In genomic region chr10:12820978-12821735, GRCm38 (mm10) we compare ENCODE assay signal across 10 mouse cellular contexts. TPM values are rescaled to one million over a fixed set of nuclear protein-coding genes. Genes with fewer than 3 reads are reported as not detected.
DNase-seq lines count a peak whose midpoint lies in the region; ATAC-seq and TF ChIP-seq lines count a peak whose summit lies in the region.
"Had no signal": no experiment of that assay in that cellular context is flagged by ENCODE, and none has a peak within 500 bp of the region (broad histone marks: within the 10 kb centered on the region; RNA-seq: fewer than 3 reads in every experiment).

No protein-coding gene starts in this region.

- intact Hi-C loops in heart, postnatal 14 days (cut with DNase I): no loop called here
- intact Hi-C loops in gastrocnemius, adult 2 months (cut with DNase I): no loop called here

- H3K4me1 ChIP-seq in heart, embryonic 13.5 days: peaks cover 65% of the 10 kb centered on the region
- H3K4me1 ChIP-seq in CH12.LX (ENCODE audit: control insufficient read depth in 1 of 2, insufficient read depth in 2 of 2): peaks cover 31 to 43% of the 10 kb centered on the region in 2 experiments
- no peaks in the 10 kb centered on the region for H3K4me1 ChIP-seq in midbrain, embryonic 11.5 days (ENCODE audit: control insufficient read depth, insufficient read depth, low read length)

- H3K27ac ChIP-seq in heart, embryonic 13.5 days (replicated peaks): 0 out of 2 replicates have a peak overlapping the region, but pooled peaks have one; percentile 12
- no peak overlapping the region for H3K27ac ChIP-seq in CH12.LX (ENCODE audit: insufficient read depth, low read depth)
- H3K27ac ChIP-seq in gastrocnemius, adult 2 months: peak overlapping the region; percentile 73
- H3K27ac ChIP-seq in midbrain, embryonic 11.5 days (ENCODE audit: low read depth, low read length): no peak overlapping the region
- H3K27ac ChIP-seq: liver, embryonic 14.5 days had no signal

- 68% methylated on average over 13 of the region's 13 CpGs for WGBS in heart, embryonic 13.5 days
- WGBS in midbrain, embryonic 11.5 days: 86% methylated on average over 13 of the region's 13 CpGs

- TF ChIP-seq RAD21 in CH12.LX (IDR thresholded peaks at IDR 0.05; ENCODE audit: low read depth, low read length): no peak; the same call in 1 of the 2 replicates

- DNase-seq in heart, postnatal 14 days: no peak
- DNase-seq in CH12.LX (ENCODE audit: extremely low read depth): peak; percentile 75
- DNase-seq in gastrocnemius, adult 2 months: peak; percentile 67
- no peak for DNase-seq in midbrain, embryonic 11.5 days (ENCODE audit: low spot score, missing footprints)
- DNase-seq in kidney, postnatal 10 days: no peak
- no peak for DNase-seq in cerebellum, adult 9-11 months
- DNase-seq: kidney, adult 11 months had no signal

- H3K4me3 ChIP-seq in heart, embryonic 13.5 days: no peak overlapping the region
- H3K4me3 ChIP-seq in CH12.LX (replicated peaks in 1 of 3; ENCODE audit: low read depth in 2 of 3, low read length in 2 of 3, poor library complexity in 1 of 3): peak overlapping the region in 1 of 3 experiments; percentile 15
- peak overlapping the region; percentile 45 for H3K4me3 ChIP-seq in gastrocnemius, adult 2 months
- H3K4me3 ChIP-seq in midbrain, embryonic 11.5 days (ENCODE audit: low read depth, low read length): no peak overlapping the region

- in situ Hi-C loops in CH12.LX (cut with MboI; ENCODE audit: low pct_ligation_motif_present, low pct_unique_long_range_greater_than_20kb, low sequenced_read_pairs): no loop called here

- dilution Hi-C loops in CH12.LX (cut with MboI; ENCODE audit: extremely low pct_ligation_motif_present, extremely low pct_unique_long_range_greater_than_20kb, low sequenced_read_pairs): no loop called here

- TF ChIP-seq CTCF in CH12.LX (conservative IDR thresholded peaks at IDR 0.05 in 1 of 2, IDR thresholded peaks at IDR 0.05 in 1 of 2; ENCODE audit: low read depth in 2 of 2, low read length in 2 of 2): no peak
- no peak for TF ChIP-seq CTCF in gastrocnemius, adult 2 months (IDR thresholded peaks at IDR 0.05)

- H3K27me3 ChIP-seq in heart, embryonic 13.5 days (replicated peaks): no peaks in the 10 kb centered on the region
- H3K27me3 ChIP-seq in CH12.LX (replicated peaks): peaks cover 4% of the 10 kb centered on the region
- H3K27me3 ChIP-seq in midbrain, embryonic 11.5 days (ENCODE audit: control insufficient read depth, insufficient read depth, low read length): no peaks in the 10 kb centered on the region

- H3K9me3 ChIP-seq in heart, embryonic 13.5 days: no peaks in the 10 kb centered on the region; the same call in 1 of the 2 replicates
- H3K9me3 ChIP-seq in CH12.LX (replicated peaks; ENCODE audit: low read length): no peaks in the 10 kb centered on the region
- no peaks in the 10 kb centered on the region for H3K9me3 ChIP-seq in midbrain, embryonic 11.5 days (ENCODE audit: control insufficient read depth, low read length)

- H3K79me2 ChIP-seq in CH12.LX (replicated peaks; ENCODE audit: control insufficient read depth, extremely low read depth, insufficient read depth, poor library complexity, severe bottlenecking): no peaks in the 10 kb centered on the region

- H3K36me3 ChIP-seq in heart, embryonic 13.5 days: peaks cover 5% of the 10 kb centered on the region; the same call in 1 of the 2 replicates
- no peaks in the 10 kb centered on the region for H3K36me3 ChIP-seq in CH12.LX (replicated peaks in 1 of 2; ENCODE audit: control insufficient read depth in 1 of 2, insufficient read depth in 1 of 2, low read length in 1 of 2)
- H3K36me3 ChIP-seq in midbrain, embryonic 11.5 days (ENCODE audit: control insufficient read depth, insufficient read depth, low read length): no peaks in the 10 kb centered on the region

- no peak overlapping the region for H3K9ac ChIP-seq in heart, embryonic 13.5 days
- no peak overlapping the region for H3K9ac ChIP-seq in CH12.LX (ENCODE audit: insufficient read depth, low read depth)
- H3K9ac ChIP-seq in midbrain, embryonic 11.5 days (ENCODE audit: low read length): no peak overlapping the region
- H3K9ac ChIP-seq: liver, embryonic 14.5 days had no signal

- TF ChIP-seq POLR2A in CH12.LX (IDR thresholded peaks at IDR 0.05; ENCODE audit: low read depth, low read length): no peak

- H3K4me2 ChIP-seq in heart, embryonic 13.5 days: no peak overlapping the region
- peak overlapping the region; percentile 16; the same call in 1 of the 2 replicates for H3K4me2 ChIP-seq in CH12.LX (ENCODE audit: insufficient read depth, low read depth, poor library complexity, severe bottlenecking)
- no peak overlapping the region for H3K4me2 ChIP-seq in midbrain, embryonic 11.5 days

- peak; percentile 67 for TF ChIP-seq EP300 in CH12.LX (IDR thresholded peaks at IDR 0.05; ENCODE audit: low read length)

- ATAC-seq in heart, embryonic 13.5 days (ENCODE audit: extremely low read depth, insufficient number of reproducible peaks, low FRiP score, low TSS enrichment): no peak
- ATAC-seq in monocyte, adult 5-6 weeks (replicated peaks; ENCODE audit: insufficient number of reproducible peaks, low FRiP score, low TSS enrichment, poor library complexity, severe bottlenecking): 0 out of 2 replicates have a peak, but pooled peaks have one; percentile 41
- no peak for ATAC-seq in midbrain, embryonic 11.5 days (ENCODE audit: low FRiP score)

TF ChIP-seq in CH12.LX, 34 proteins besides CTCF, POLR2A, EP300 and RAD21:
- no peak for TF ChIP-seq PAX5 (IDR thresholded peaks at IDR 0.05; ENCODE audit: low read length)
- TF ChIP-seq USF2 (conservative IDR thresholded peaks at IDR 0.05; ENCODE audit: low read depth, low read length): no peak
- TF ChIP-seq MYC (IDR thresholded peaks at IDR 0.05; ENCODE audit: low read depth, low read length): no peak
- peak; percentile 78; the same call in 1 of the 2 replicates for TF ChIP-seq RCOR1 (conservative IDR thresholded peaks at IDR 0.05; ENCODE audit: low read depth, low read length)
- TF ChIP-seq ELF1 (IDR thresholded peaks at IDR 0.05; ENCODE audit: low read depth, low read length): no peak
- TF ChIP-seq SMC3 (IDR thresholded peaks at IDR 0.05; ENCODE audit: low read depth, low read length): no peak
- TF ChIP-seq JUND (conservative IDR thresholded peaks at IDR 0.05; ENCODE audit: low read depth, low read length): peak; percentile 70
- TF ChIP-seq MXI1 (IDR thresholded peaks at IDR 0.05; ENCODE audit: low read depth, low read length): no peak; the same call in 1 of the 2 replicates
- peak; percentile 41; the same call in 1 of the 2 replicates for TF ChIP-seq MAZ (IDR thresholded peaks at IDR 0.05; ENCODE audit: low read depth, low read length)
- TF ChIP-seq E2F4 (IDR thresholded peaks at IDR 0.05; ENCODE audit: insufficient replicate concordance, low read depth, low read length): no peak
- no peak for TF ChIP-seq UBTF (IDR thresholded peaks at IDR 0.05; ENCODE audit: low read depth, low read length)
- TF ChIP-seq KAT2A (IDR thresholded peaks at IDR 0.05; ENCODE audit: insufficient replicate concordance, low read length): no peak
- TF ChIP-seq NELFE (IDR thresholded peaks at IDR 0.05; ENCODE audit: low read depth, low read length): no peak
- TF ChIP-seq ZMIZ1 (IDR thresholded peaks at IDR 0.05; ENCODE audit: low read depth, low read length): no peak
- no peak for TF ChIP-seq ZC3H11A (IDR thresholded peaks at IDR 0.05; ENCODE audit: low read depth, low read length)
- TF ChIP-seq SIN3A (IDR thresholded peaks at IDR 0.05; ENCODE audit: low read length): peak; percentile 41; the same call in 1 of the 2 replicates
- TF ChIP-seq MAX (IDR thresholded peaks at IDR 0.05; ENCODE audit: low read length): no peak
- no peak for TF ChIP-seq NRF1 (IDR thresholded peaks at IDR 0.05; ENCODE audit: low read depth, low read length)
- TF ChIP-seq CHD2 (IDR thresholded peaks at IDR 0.05; ENCODE audit: low read length): peak; percentile 41; the same call in 1 of the 2 replicates
- TF ChIP-seq IRF4 (IDR thresholded peaks at IDR 0.05; ENCODE audit: low read depth, low read length): peak; percentile 87
- TF ChIP-seq TCF12 (IDR thresholded peaks at IDR 0.05; ENCODE audit: low read depth, low read length): peak; percentile 77; the same call in 1 of the 2 replicates
- TF ChIP-seq CHD1 (IDR thresholded peaks at IDR 0.05; ENCODE audit: low read depth, low read length): no peak
- TF ChIP-seq MAFK (IDR thresholded peaks at IDR 0.05; ENCODE audit: insufficient replicate concordance, low read length): peak; percentile 42; the same call in 1 of the 2 replicates
- no peak for TF ChIP-seq USF1 (IDR thresholded peaks at IDR 0.05; ENCODE audit: low read depth, low read length)
- TF ChIP-seq ZNF384 (IDR thresholded peaks at IDR 0.05; ENCODE audit: low read depth, low read length): peak; percentile 59
- TF ChIP-seq ZKSCAN1 (IDR thresholded peaks at IDR 0.05; ENCODE audit: borderline replicate concordance, low read depth, low read length): no peak
- TF ChIP-seq POLR2AphosphoS2 (IDR thresholded peaks at IDR 0.05; ENCODE audit: low read depth, low read length): no peak
- peak; percentile 79 for TF ChIP-seq BHLHE40 (IDR thresholded peaks at IDR 0.05; ENCODE audit: low read depth, low read length)
- no peak for TF ChIP-seq HCFC1 (IDR thresholded peaks at IDR 0.05; ENCODE audit: low read depth, low read length)
- peak; percentile 99 for TF ChIP-seq MEF2A (IDR thresholded peaks at IDR 0.05; ENCODE audit: borderline replicate concordance, low read depth, low read length)
- TF ChIP-seq JUN (IDR thresholded peaks at IDR 0.05; ENCODE audit: insufficient read depth, low read depth, low read length): peak; percentile 90
- TF ChIP-seq ETS1 (conservative IDR thresholded peaks at IDR 0.05; ENCODE audit: low read depth, low read length): peak; percentile 97
- TF ChIP-seq TBP (conservative IDR thresholded peaks at IDR 0.05; ENCODE audit: low read depth, low read length): no peak
- no peak for TF ChIP-seq GABPA (IDR thresholded peaks at IDR 0.05; ENCODE audit: insufficient replicate concordance, low read depth, low read length)

RNA-seq across cellular contexts. Expression of gene Utrn, which starts 48.0 kb away (rescaled TPM):
- polyA plus RNA-seq in heart, embryonic 13.5 days (2015; fragmentation: Nextera tagmentation; extraction: Ambion mirVana): 55.0 and 55.8 TPM in 2 replicates
- 10 to 100 TPM; 69.6 to 72.4 TPM for total RNA-seq in heart, postnatal 14 days (2021)
- 0.42 and 1.1 TPM in 2 replicates for total RNA-seq in CH12.LX (2012; rRNA removed)
- 0.46 and 0.67 TPM in 2 replicates for total RNA-seq in CH12.LX (2014; rRNA removed)
- polyA plus RNA-seq in CH12.LX (2012; ENCODE audit: insufficient read length, low read depth): 0.30 and 0.31 TPM in 2 replicates
- total RNA-seq in gastrocnemius, adult 2 months (2021): 10 to 100 TPM; 20.1 to 28.1 TPM
- total RNA-seq in monocyte, adult 5-6 weeks (2017): 61.8 to 169 TPM (median 72.5 TPM) in 3 replicates
- 29.1 and 31.4 TPM in 2 replicates for polyA plus RNA-seq in midbrain, embryonic 11.5 days (2014; fragmentation: Nextera tagmentation; extraction: Ambion mirVana)

Comparison
In these comparisons a context has a peak if more than half of its experiments do, and no peak if none do; other contexts are left out.
1. H3K27ac ChIP-seq: peak in heart, embryonic 13.5 days (single experiment) and gastrocnemius, adult 2 months (single experiment); none in CH12.LX (single experiment) and midbrain, embryonic 11.5 days (single experiment).
2. DNase-seq: peak in CH12.LX (single experiment) and gastrocnemius, adult 2 months (single experiment); none in heart, postnatal 14 days (0 of 2), midbrain, embryonic 11.5 days (single experiment), kidney, postnatal 10 days (single experiment) and cerebellum, adult 9-11 months (single experiment).
3. RNA of gene Utrn, which starts 48.0 kb away (total RNA-seq): 69.6 to 72.4 TPM in heart, postnatal 14 days, 61.8 to 169 TPM in monocyte, adult 5-6 weeks and 20.1 to 28.1 TPM in gastrocnemius, adult 2 months; 0.42 to 1.1 TPM in CH12.LX; every median in the first group is over 10 times any median in the second.